Mouse (Mus musculus): ENCODE measurements around the gene Ick.

DNA sequence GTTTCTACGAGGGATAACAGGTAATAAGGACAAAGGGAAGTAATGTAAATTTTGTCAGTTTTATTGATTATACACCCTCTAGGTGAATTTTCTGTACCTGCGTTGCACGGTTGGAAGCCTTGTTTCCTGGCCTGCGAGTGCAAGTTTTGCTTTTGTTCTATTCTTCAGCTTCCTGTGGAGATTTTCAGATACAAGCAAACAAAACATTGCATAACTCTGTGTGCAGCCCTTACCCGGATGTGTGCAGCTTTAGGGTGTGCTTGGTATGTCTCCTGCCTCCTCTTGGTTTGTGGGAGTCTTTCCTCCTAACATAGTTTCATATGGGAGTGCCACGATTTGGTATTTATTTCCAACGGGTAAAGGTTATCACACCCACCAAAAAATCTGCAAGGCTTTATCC lies 67.8 kb downstream of the Ick start:
- TF ChIP-seq POLR2A (IDR thresholded peaks at IDR 0.05; ENCODE audit: borderline replicate concordance, extremely low read depth, low read depth, low read length) (no peak), CTCF (IDR thresholded peaks at IDR 0.05; ENCODE audit: insufficient read depth, low read length) (no peak)

Measured in lung, adult 2 months (tissue).